9 mouse cellular contexts compared by ENCODE assay signal in the genomic region with DNA sequence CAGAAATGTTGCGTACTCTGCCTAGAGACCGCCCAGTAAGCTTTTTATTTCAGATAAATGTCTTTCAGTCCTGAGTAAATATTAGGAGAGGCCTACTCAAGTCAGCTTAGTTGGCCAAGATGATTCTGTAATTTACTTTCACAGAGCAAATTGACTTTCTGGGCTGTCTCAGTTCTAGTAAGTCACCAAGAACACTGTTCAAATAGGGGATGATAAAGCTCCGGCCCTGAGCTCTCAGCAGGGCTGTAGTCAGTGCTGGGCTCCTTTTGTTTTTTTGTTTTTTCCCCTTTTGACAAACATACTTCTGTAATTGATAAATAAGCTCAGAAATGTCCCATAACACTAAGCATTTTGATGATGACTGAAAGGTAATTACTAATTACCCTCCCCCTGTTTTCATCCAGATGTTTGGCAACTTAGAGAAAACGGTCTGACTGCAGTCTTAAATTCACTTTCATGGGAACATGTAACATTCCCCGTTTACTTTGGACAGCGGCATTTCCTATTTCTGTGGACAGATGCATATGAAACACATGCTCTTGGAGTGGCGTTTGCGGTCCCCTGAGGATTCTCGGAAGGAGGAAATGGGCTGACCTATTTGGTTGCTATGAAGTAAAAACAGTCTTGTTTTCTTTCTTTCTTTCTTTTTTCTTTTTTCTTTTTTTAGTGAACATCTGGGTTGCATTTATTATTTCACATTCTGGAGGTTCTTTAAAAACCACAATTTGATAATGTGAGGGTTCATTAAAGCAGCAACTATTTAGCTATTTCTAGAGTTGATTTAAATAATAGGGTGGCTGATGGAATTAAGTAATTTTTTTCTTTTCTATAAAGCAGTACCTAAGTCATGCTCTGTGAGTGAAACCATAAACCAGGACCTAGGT. TPM values are rescaled to one million over a fixed set of nuclear protein-coding genes. Genes with fewer than 3 reads are reported as not detected.
DNase-seq lines count a peak whose midpoint lies in the region; ATAC-seq and TF ChIP-seq lines count a peak whose summit lies in the region.
"Had no signal": no experiment of that assay in that cellular context is flagged by ENCODE, and none has a peak within 500 bp of the region (broad histone marks: within the 10 kb centered on the region; RNA-seq: fewer than 3 reads in every experiment).

No protein-coding gene starts in this region.

- no peak for ATAC-seq in neural tube, embryonic 13.5 days (ENCODE audit: low read depth)
- no peak for ATAC-seq in heart, embryonic 16.5 days (replicated peaks; ENCODE audit: extremely low read depth, insufficient read depth, low FRiP score)
- ATAC-seq in limb, embryonic 14.5 days (ENCODE audit: low FRiP score, low read depth): peak; percentile 74
- peak; percentile 48; the same call in 1 of the 2 replicates for ATAC-seq in stomach, embryonic 16.5 days (ENCODE audit: insufficient read depth, low FRiP score)

- no peaks in the 10 kb centered on the region for H3K9me3 ChIP-seq in neural tube, embryonic 13.5 days
- H3K9me3 ChIP-seq in heart, embryonic 16.5 days (replicated peaks; ENCODE audit: control insufficient read depth, low read length): no peaks in the 10 kb centered on the region
- no peaks in the 10 kb centered on the region for H3K9me3 ChIP-seq in limb, embryonic 14.5 days (ENCODE audit: control insufficient read depth, low read length)
- H3K9me3 ChIP-seq in stomach, embryonic 16.5 days (replicated peaks; ENCODE audit: control insufficient read depth, low read length): no peaks in the 10 kb centered on the region

- H3K36me3 ChIP-seq in neural tube, embryonic 13.5 days: no peaks in the 10 kb centered on the region
- no peaks in the 10 kb centered on the region for H3K36me3 ChIP-seq in heart, embryonic 16.5 days (ENCODE audit: control insufficient read depth, insufficient read depth)
- no peaks in the 10 kb centered on the region for H3K36me3 ChIP-seq in limb, embryonic 14.5 days (ENCODE audit: control insufficient read depth, insufficient read depth, low read length)
- H3K36me3 ChIP-seq in stomach, embryonic 16.5 days (ENCODE audit: control insufficient read depth, insufficient read depth, low read length): no peaks in the 10 kb centered on the region

- no peak for TF ChIP-seq POLR2A in limb, embryonic 14.5 days (IDR thresholded peaks at IDR 0.05; ENCODE audit: borderline replicate concordance, extremely low read depth, insufficient read depth, insufficient read length)

- no peak overlapping the region for H3K4me2 ChIP-seq in neural tube, embryonic 13.5 days
- H3K4me2 ChIP-seq in heart, embryonic 16.5 days (ENCODE audit: low read depth, low read length): peak overlapping the region; percentile 40; the same call in 1 of the 2 replicates
- peak overlapping the region; percentile 39; the same call in 1 of the 2 replicates for H3K4me2 ChIP-seq in limb, embryonic 14.5 days (replicated peaks; ENCODE audit: low read depth, low read length, severe bottlenecking)
- peak overlapping the region; percentile 6; the same call in 1 of the 2 replicates for H3K4me2 ChIP-seq in stomach, embryonic 16.5 days (ENCODE audit: low read depth, low read length)

- peak overlapping the region; percentile 59; the same call in 1 of the 2 replicates for H3K27ac ChIP-seq in neural tube, embryonic 13.5 days (replicated peaks)
- H3K27ac ChIP-seq in heart, embryonic 16.5 days (ENCODE audit: low read length): peak overlapping the region; percentile 84
- H3K27ac ChIP-seq in limb, embryonic 14.5 days (replicated peaks; ENCODE audit: low read depth, low read length): peak overlapping the region; percentile 69
- peak overlapping the region; percentile 60 for H3K27ac ChIP-seq in stomach, embryonic 16.5 days (ENCODE audit: low read length)
- H3K27ac ChIP-seq: macrophage had no signal

- H3K4me3 ChIP-seq in neural tube, embryonic 13.5 days: no peak overlapping the region
- H3K4me3 ChIP-seq in heart, embryonic 16.5 days (ENCODE audit: low read length): no peak overlapping the region
- no peak overlapping the region for H3K4me3 ChIP-seq in limb, embryonic 14.5 days (replicated peaks; ENCODE audit: low read length)
- no peak overlapping the region for H3K4me3 ChIP-seq in stomach, embryonic 16.5 days (replicated peaks; ENCODE audit: low read length)

- H3K27me3 ChIP-seq in neural tube, embryonic 13.5 days: no peaks in the 10 kb centered on the region
- H3K27me3 ChIP-seq in heart, embryonic 16.5 days (ENCODE audit: control insufficient read depth, insufficient read depth, low read length): no peaks in the 10 kb centered on the region
- H3K27me3 ChIP-seq in limb, embryonic 14.5 days (ENCODE audit: control insufficient read depth, insufficient read depth, low read length): no peaks in the 10 kb centered on the region
- no peaks in the 10 kb centered on the region for H3K27me3 ChIP-seq in stomach, embryonic 16.5 days (ENCODE audit: control insufficient read depth, insufficient read depth, low read length)

- 63% methylated on average over 9 of the region's 9 CpGs for WGBS in neural tube, embryonic 13.5 days
- WGBS in heart, embryonic 16.5 days: 48% methylated on average over 9 of the region's 9 CpGs
- WGBS in limb, embryonic 14.5 days: 31% methylated on average over 9 of the region's 9 CpGs
- 18% methylated on average over 9 of the region's 9 CpGs for WGBS in stomach, embryonic 16.5 days

- peaks cover 42% of the 10 kb centered on the region for H3K4me1 ChIP-seq in neural tube, embryonic 13.5 days (replicated peaks)
- peaks cover 41% of the 10 kb centered on the region for H3K4me1 ChIP-seq in heart, embryonic 16.5 days (ENCODE audit: control insufficient read depth, insufficient read depth, low read length)
- H3K4me1 ChIP-seq in limb, embryonic 14.5 days (ENCODE audit: control insufficient read depth, insufficient read depth, low read length): peaks cover 59% of the 10 kb centered on the region
- H3K4me1 ChIP-seq in stomach, embryonic 16.5 days (ENCODE audit: control insufficient read depth, insufficient read depth, low read length): peaks cover 53% of the 10 kb centered on the region

- DNase-seq in neural tube, embryonic 10.5 days (ENCODE audit: extremely low spot score, low spot score): no peak
- DNase-seq in limb, embryonic 14.5 days (ENCODE audit: low spot score): peak; percentile 76
- DNase-seq in adrenal gland, postnatal 36 days: no peak
- DNase-seq in cerebellum, adult 11 months: no peak
- no peak for DNase-seq in adrenal gland, postnatal 10 days

- H3K9ac ChIP-seq in neural tube, embryonic 13.5 days: no peak overlapping the region
- no peak overlapping the region for H3K9ac ChIP-seq in heart, embryonic 16.5 days (ENCODE audit: low read length)
- H3K9ac ChIP-seq in limb, embryonic 14.5 days (ENCODE audit: low read depth, low read length, severe bottlenecking): no peak overlapping the region
- no peak overlapping the region for H3K9ac ChIP-seq in stomach, embryonic 16.5 days (ENCODE audit: low read length)

RNA-seq across cellular contexts. Expression of a gene that starts 10.7 kb away (rescaled TPM):
- polyA plus RNA-seq in neural tube, embryonic 13.5 days (2015; fragmentation: Nextera tagmentation; extraction: Ambion mirVana): 43.1 and 45.2 TPM in 2 replicates
- polyA plus RNA-seq in heart, embryonic 16.5 days (2015; fragmentation: Nextera tagmentation; extraction: Ambion mirVana): 59.2 and 59.4 TPM in 2 replicates
- polyA plus RNA-seq in limb, embryonic 14.5 days (2012; rRNA removed): 50.6 and 52.9 TPM in 2 replicates
- 60.5 and 67.7 TPM in 2 replicates for polyA plus RNA-seq in limb, embryonic 14.5 days (2014; fragmentation: Nextera tagmentation; extraction: Ambion mirVana)
- polyA plus RNA-seq in stomach, embryonic 16.5 days (2015; fragmentation: Nextera tagmentation; extraction: Ambion mirVana): 61.8 and 74.0 TPM in 2 replicates
- total RNA-seq in adrenal gland, postnatal 36 days (2021): 100 to 1,000 TPM; 120 to 180 TPM
- 100 to 1,000 TPM; 123 to 151 TPM for total RNA-seq in adrenal gland, postnatal 10 days (2021)

Comparison
In these comparisons a context has a peak if more than half of its experiments do, and no peak if none do; other contexts are left out.
1. ATAC-seq: peak in limb, embryonic 14.5 days (single experiment) and stomach, embryonic 16.5 days (single experiment); none in neural tube, embryonic 13.5 days (single experiment) and heart, embryonic 16.5 days (single experiment).
2. Peak in every context shown above with its lines, with median percentiles within 50 percentile points of each other: H3K27ac ChIP-seq.